Mouse (Mus musculus) kidney, postnatal 14 days (tissue): ENCODE results near the gene Mad1l1.
A peak's percentile ranks its signal among the peaks of the same experiment; 100 is the strongest.

Experiments used
- DNase-seq: peaks from one replicate; pipeline ENCODE4 v3.0.0; 2022; ENCODE audit warnings: mixed read lengths

Mad1l1 gene

GRCm38 (mm10) chr5:140037587-140038233 is 283.6 kb downstream of the Mad1l1 start:
- no peak for DNase-seq

GRCm38 (mm10) chr5:140035641-140036040 is 285.7 kb downstream of the Mad1l1 start:
- DNase-seq, result peak; percentile 40

- DNase-seq, result no peak
Measured at GRCm38 (mm10) chr5:140035025-140035330, 286.4 kb downstream of the Mad1l1 start.

GRCm38 (mm10) chr5:140034300-140035024 is 286.9 kb downstream of the Mad1l1 start:
- DNase-seq, result peak; percentile 48

- DNase-seq, result no peak
Measured at GRCm38 (mm10) chr5:140026366-140026765, 295.0 kb downstream of the Mad1l1 start.

GRCm38 (mm10) chr5:140025301-140025700 is 296.1 kb downstream of the Mad1l1 start:
- DNase-seq, result no peak

- peak; percentile 83 for DNase-seq
Measured at GRCm38 (mm10) chr5:140023941-140024500, 297.3 kb downstream of the Mad1l1 start.

GRCm38 (mm10) chr5:140022861-140023260 is 298.5 kb downstream of the Mad1l1 start:
- no peak for DNase-seq

- DNase-seq, result no peak
Measured at GRCm38 (mm10) chr5:140021755-140022154, 299.6 kb downstream of the Mad1l1 start.

- DNase-seq, result no peak
Measured at GRCm38 (mm10) chr5:140019616-140020015, 301.7 kb downstream of the Mad1l1 start.

GRCm38 (mm10) chr5:140018780-140019179 is 302.6 kb downstream of the Mad1l1 start:
- no peak for DNase-seq

GRCm38 (mm10) chr5:140016896-140017295 is 304.5 kb downstream of the Mad1l1 start:
- no peak for DNase-seq

- no peak for DNase-seq
Measured at GRCm38 (mm10) chr5:140013652-140014051, 307.7 kb downstream of the Mad1l1 start.

GRCm38 (mm10) chr5:140012286-140012967 is 308.9 kb downstream of the Mad1l1 start:
- DNase-seq, result no peak

- no peak for DNase-seq
Measured at GRCm38 (mm10) chr5:140010405-140010804, 310.9 kb downstream of the Mad1l1 start.

- DNase-seq, result no peak
Measured at GRCm38 (mm10) chr5:140009083-140009655, 312.2 kb downstream of the Mad1l1 start.

GRCm38 (mm10) chr5:140008523-140008806 is 312.9 kb downstream of the Mad1l1 start:
- DNase-seq, result no peak

GRCm38 (mm10) chr5:140007656-140008522 is 313.5 kb downstream of the Mad1l1 start:
- DNase-seq, result no peak

GRCm38 (mm10) chr5:140006861-140007260 is 314.5 kb downstream of the Mad1l1 start:
- DNase-seq, result no peak

GRCm38 (mm10) chr5:140002541-140002940 is 318.8 kb downstream of the Mad1l1 start:
- DNase-seq, result no peak

GRCm38 (mm10) chr5:139998916-139999315 is 322.4 kb downstream of the Mad1l1 start:
- no peak for DNase-seq

GRCm38 (mm10) chr5:139998321-139998720 is 323.0 kb downstream of the Mad1l1 start:
- peak; percentile 59 for DNase-seq

- DNase-seq, result no peak
Measured at GRCm38 (mm10) chr5:139991531-139991930, 329.8 kb downstream of the Mad1l1 start.
